Mouse (Mus musculus): Measurements from ENCODE around the gene Csrp3. TPM values are rescaled to one million over a fixed set of nuclear protein-coding genes. Genes with fewer than 3 reads are reported as not detected.

Gene Csrp3
- polyA plus RNA-seq, 1 experiment: 11.2 TPM

GRCm38 (mm10) chr7:48853496-48853895 lies 5.7 kb upstream of the Csrp3 start:
- Histone ChIP-seq H3K4me1 (ENCODE audit: control insufficient read depth, insufficient read depth, insufficient read length, low read length) (no peaks in the 10 kb centered on the region), H3K4me3 (ENCODE audit: insufficient read depth, low read depth, low read length) (no peak overlapping the region), H3K27ac (replicated peaks; ENCODE audit: low read depth, low read length) (no peak overlapping the region)

- Histone ChIP-seq H3K4me1 (ENCODE audit: control insufficient read depth, insufficient read depth, insufficient read length, low read length) (no peaks in the 10 kb centered on the region), H3K4me3 (ENCODE audit: insufficient read depth, low read depth, low read length) (no peak overlapping the region), H3K27ac (replicated peaks; ENCODE audit: low read depth, low read length) (no peak overlapping the region)
These were observed 3.8 kb upstream of the Csrp3 start for GRCm38 (mm10) chr7:48851529-48852104.

- Histone ChIP-seq H3K27ac (replicated peaks; ENCODE audit: low read depth, low read length) (no peak overlapping the region), H3K4me1 (ENCODE audit: control insufficient read depth, insufficient read depth, insufficient read length, low read length) (no peaks in the 10 kb centered on the region), H3K4me3 (ENCODE audit: insufficient read depth, low read depth, low read length) (no peak overlapping the region)
These were observed 1.1 kb downstream of the Csrp3 start for GRCm38 (mm10) chr7:48846755-48847154.

- Histone ChIP-seq H3K27ac (replicated peaks; ENCODE audit: low read depth, low read length) (no peak overlapping the region), H3K4me1 (ENCODE audit: control insufficient read depth, insufficient read depth, insufficient read length, low read length) (no peaks in the 10 kb centered on the region), H3K4me3 (ENCODE audit: insufficient read depth, low read depth, low read length) (no peak overlapping the region)
These were observed 2.4 kb downstream of the Csrp3 start for GRCm38 (mm10) chr7:48845213-48845973.

GRCm38 (mm10) chr7:48843541-48843940 lies 4.3 kb downstream of the Csrp3 start:
- Histone ChIP-seq H3K4me3 (ENCODE audit: insufficient read depth, low read depth, low read length) (no peak overlapping the region), H3K4me1 (ENCODE audit: control insufficient read depth, insufficient read depth, insufficient read length, low read length) (no peaks in the 10 kb centered on the region), H3K27ac (replicated peaks; ENCODE audit: low read depth, low read length) (no peak overlapping the region)

- H3K4me3 ChIP-seq (ENCODE audit: insufficient read depth, low read depth, low read length): no peak overlapping the region
- no peak overlapping the region for H3K27ac ChIP-seq (replicated peaks; ENCODE audit: low read depth, low read length)
- H3K4me1 ChIP-seq (ENCODE audit: control insufficient read depth, insufficient read depth, insufficient read length, low read length): no peaks in the 10 kb centered on the region
These were observed 5.5 kb downstream of the Csrp3 start for GRCm38 (mm10) chr7:48842353-48842752.

- Histone ChIP-seq H3K4me1 (ENCODE audit: control insufficient read depth, insufficient read depth, insufficient read length, low read length) (no peaks in the 10 kb centered on the region), H3K27ac (replicated peaks; ENCODE audit: low read depth, low read length) (no peak overlapping the region), H3K4me3 (ENCODE audit: insufficient read depth, low read depth, low read length) (no peak overlapping the region)
These were observed 6.3 kb downstream of the Csrp3 start for GRCm38 (mm10) chr7:48841538-48841937.

- Histone ChIP-seq H3K4me3 (ENCODE audit: insufficient read depth, low read depth, low read length) (no peak overlapping the region), H3K4me1 (ENCODE audit: control insufficient read depth, insufficient read depth, insufficient read length, low read length) (no peaks in the 10 kb centered on the region), H3K27ac (replicated peaks; ENCODE audit: low read depth, low read length) (no peak overlapping the region)
These were observed 7.3 kb downstream of the Csrp3 start for GRCm38 (mm10) chr7:48840545-48840944.

GRCm38 (mm10) chr7:48838434-48838833 lies 9.4 kb downstream of the Csrp3 start:
- Histone ChIP-seq H3K4me3 (ENCODE audit: insufficient read depth, low read depth, low read length) (no peak overlapping the region), H3K27ac (replicated peaks; ENCODE audit: low read depth, low read length) (no peak overlapping the region), H3K4me1 (ENCODE audit: control insufficient read depth, insufficient read depth, insufficient read length, low read length) (no peaks in the 10 kb centered on the region)

- H3K4me3 ChIP-seq (ENCODE audit: insufficient read depth, low read depth, low read length): no peak overlapping the region
- H3K4me1 ChIP-seq (ENCODE audit: control insufficient read depth, insufficient read depth, insufficient read length, low read length): no peaks in the 10 kb centered on the region
- no peak overlapping the region for H3K27ac ChIP-seq (replicated peaks; ENCODE audit: low read depth, low read length)
These were observed 10.9 kb downstream of the Csrp3 start for GRCm38 (mm10) chr7:48836949-48837348.

GRCm38 (mm10) chr7:48834989-48835626 lies 12.7 kb downstream of the Csrp3 start:
- H3K4me1 ChIP-seq (ENCODE audit: control insufficient read depth, insufficient read depth, insufficient read length, low read length): no peaks in the 10 kb centered on the region
- H3K4me3 ChIP-seq (ENCODE audit: insufficient read depth, low read depth, low read length): no peak overlapping the region
- H3K27ac ChIP-seq (replicated peaks; ENCODE audit: low read depth, low read length): no peak overlapping the region

GRCm38 (mm10) chr7:48834371-48834970 lies 13.4 kb downstream of the Csrp3 start:
- H3K27ac ChIP-seq (replicated peaks; ENCODE audit: low read depth, low read length): no peak overlapping the region
- H3K4me1 ChIP-seq (ENCODE audit: control insufficient read depth, insufficient read depth, insufficient read length, low read length): no peaks in the 10 kb centered on the region

GRCm38 (mm10) chr7:48832735-48833134 lies 15.1 kb downstream of the Csrp3 start:
- Histone ChIP-seq H3K27ac (replicated peaks; ENCODE audit: low read depth, low read length) (no peak overlapping the region), H3K4me1 (ENCODE audit: control insufficient read depth, insufficient read depth, insufficient read length, low read length) (no peaks in the 10 kb centered on the region), H3K4me3 (ENCODE audit: insufficient read depth, low read depth, low read length) (no peak overlapping the region)

More at GRCm38 (mm10) chr7:48834371-48834970, 13.4 kb downstream of the Csrp3 start:
- no peak overlapping the region for H3K4me3 ChIP-seq (ENCODE audit: insufficient read depth, low read depth, low read length)

- Histone ChIP-seq H3K4me1 (ENCODE audit: control insufficient read depth, insufficient read depth, insufficient read length, low read length) (no peaks in the 10 kb centered on the region), H3K4me3 (ENCODE audit: insufficient read depth, low read depth, low read length) (no peak overlapping the region), H3K27ac (replicated peaks; ENCODE audit: low read depth, low read length) (no peak overlapping the region)
These were observed 17.4 kb downstream of the Csrp3 start for GRCm38 (mm10) chr7:48830395-48830794.

GRCm38 (mm10) chr7:48829177-48829910 lies 18.5 kb downstream of the Csrp3 start:
- H3K4me3 ChIP-seq (ENCODE audit: insufficient read depth, low read depth, low read length): no peak overlapping the region
- H3K4me1 ChIP-seq (ENCODE audit: control insufficient read depth, insufficient read depth, insufficient read length, low read length): no peaks in the 10 kb centered on the region
- H3K27ac ChIP-seq (replicated peaks; ENCODE audit: low read depth, low read length): no peak overlapping the region
